Mouse (Mus musculus) liver, embryonic 14.5 days (tissue): ENCODE results near the gene Ago3.

Source experiments
- CTCF ChIP-seq: IDR thresholded peaks from 2 replicates; pipeline ENCODE4 v1.5.1; 2016; ENCODE audit warnings: antibody characterized with exemption, low read depth, control low read depth
- EP300 ChIP-seq: IDR thresholded peaks from 2 replicates; pipeline ENCODE4 v1.6.1; 2016; ENCODE audit warnings: antibody characterized with exemption, low read depth

DNA sequence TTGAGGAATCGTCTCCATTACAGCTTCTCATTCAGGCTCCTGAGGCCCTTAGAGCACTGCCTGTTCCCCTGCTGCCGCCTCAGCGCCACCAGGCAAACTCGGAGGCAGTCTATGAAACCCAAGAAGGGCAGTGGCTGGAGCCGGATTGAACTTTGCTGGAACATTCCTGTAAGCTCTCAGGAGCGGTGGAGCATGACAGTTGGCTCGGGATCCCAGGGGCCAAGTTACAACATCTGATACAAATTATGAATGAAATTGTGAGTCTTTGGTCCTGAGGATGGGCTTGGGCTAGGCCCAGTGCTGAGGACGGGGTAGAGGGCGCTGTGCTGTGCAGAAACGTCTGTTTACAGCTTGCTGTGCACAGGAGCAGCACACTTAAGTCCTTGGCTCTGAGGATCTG lies 115.0 kb downstream of the Ago3 start:
- TF ChIP-seq CTCF (no peak), EP300 (no peak)
